ENCODE assay signal across 23 mouse cellular contexts in genomic region chr2:173305011-173305410, GRCm38 (mm10). TPM values are rescaled to one million over a fixed set of nuclear protein-coding genes. Genes with fewer than 3 reads are reported as not detected.
"Had no signal": no experiment of that assay in that cellular context is flagged by ENCODE, and none has a peak within 500 bp of the region (broad histone marks: within the 10 kb centered on the region; RNA-seq: fewer than 3 reads in every experiment).

No protein-coding gene starts in this region.

- H3K9me3 ChIP-seq: limb, embryonic 15.5 days; midbrain, embryonic 10.5 days; midbrain, embryonic 15.5 days; neural tube, embryonic 13.5 days; stomach, embryonic 15.5 days had no signal

- H3K9ac ChIP-seq: limb, embryonic 12.5 days; limb, embryonic 15.5 days; liver, embryonic 14.5 days; liver, postnatal 0 days; lung, embryonic 14.5 days; midbrain, embryonic 15.5 days; neural tube, embryonic 13.5 days; stomach, embryonic 15.5 days had no signal

- H3K27me3 ChIP-seq: midbrain, embryonic 15.5 days; stomach, embryonic 15.5 days had no signal

- H3K4me3 ChIP-seq: limb, embryonic 12.5 days; limb, embryonic 15.5 days; megakaryocyte, embryonic 14.5 days; midbrain, embryonic 10.5 days; midbrain, embryonic 15.5 days; neural tube, embryonic 13.5 days; stomach, embryonic 15.5 days had no signal

- H3K4me2 ChIP-seq: limb, embryonic 12.5 days; limb, embryonic 15.5 days; liver, embryonic 11.5 days; lung, embryonic 14.5 days; midbrain, embryonic 15.5 days; neural tube, embryonic 13.5 days; stomach, embryonic 15.5 days had no signal

- H3K36me3 ChIP-seq: limb, embryonic 12.5 days; limb, embryonic 15.5 days; midbrain, embryonic 10.5 days; midbrain, embryonic 15.5 days; neural tube, embryonic 13.5 days; stomach, embryonic 15.5 days had no signal

- ATAC-seq: liver, postnatal 0 days; lung, postnatal 0 days; midbrain, embryonic 15.5 days had no signal

- H3K27ac ChIP-seq: limb, embryonic 12.5 days; limb, embryonic 15.5 days; liver, embryonic 14.5 days; midbrain, embryonic 10.5 days; midbrain, embryonic 15.5 days; neural tube, embryonic 13.5 days; stomach, embryonic 15.5 days had no signal

- DNase-seq: kidney, adult 8-10 months; kidney, postnatal 14 days; kidney, postnatal 4 days; left cerebral cortex, postnatal 4 days; liver, postnatal 0 days; lung, embryonic 14.5 days; lung, postnatal 36 days; right cerebral cortex, adult 18-20 months; right cerebral cortex, postnatal 14 days; right cerebral cortex, postnatal 4 days; spleen, adult 18-20 months; thymus, postnatal 25 days had no signal

RNA-seq across cellular contexts. Expression of gene Pmepa1, which starts 28.7 kb away (rescaled TPM):
- total RNA-seq: neutrophil, adult 5-6 weeks had no signal
